Mouse (Mus musculus): ENCODE results near the gene Proser2.

The Proser2 gene

GRCm38 (mm10) chr2:6129555-6130355 lies at the start of gene Proser2:
Gene Proser2 (minus strand): TSS chr2:6130211.
- in situ Hi-C loops (cut with MboI, MseI), result no loop called here

- in situ Hi-C loops (cut with MboI, MseI), result no loop called here
These were observed 49.7 kb upstream of the Proser2 start for GRCm38 (mm10) chr2:6179749-6180117.

- in situ Hi-C loops (cut with MboI, MseI), result no loop called here
These were observed 49.1 kb upstream of the Proser2 start for GRCm38 (mm10) chr2:6178901-6179748.

- in situ Hi-C loops (cut with MboI, MseI), result no loop called here
These were observed 43.0 kb upstream of the Proser2 start for GRCm38 (mm10) chr2:6173013-6173412.

GRCm38 (mm10) chr2:6168560-6168959 lies 38.5 kb upstream of the Proser2 start:
- in situ Hi-C loops (cut with MboI, MseI), result loop anchor here (5.0 kb wide), 1 partner anchor 171 kb away; no protein-coding TSS in a partner anchor

GRCm38 (mm10) chr2:6167843-6168558 lies 38.0 kb upstream of the Proser2 start:
- in situ Hi-C loops (cut with MboI, MseI), result loop anchor here (5.0 kb wide), 1 partner anchor 171 kb away; no protein-coding TSS in a partner anchor

GRCm38 (mm10) chr2:6165771-6166170 lies 35.8 kb upstream of the Proser2 start:
- in situ Hi-C loops (cut with MboI, MseI), result loop anchor here (5.0 kb wide), 1 partner anchor 168 kb away; no protein-coding TSS in a partner anchor

- in situ Hi-C loops (cut with MboI, MseI), result loop anchor here (5.0 kb wide), 1 partner anchor 167 kb away; no protein-coding TSS in a partner anchor
These were observed 34.7 kb upstream of the Proser2 start for GRCm38 (mm10) chr2:6164606-6165290.

- in situ Hi-C loops (cut with MboI, MseI), result no loop called here
These were observed 32.5 kb upstream of the Proser2 start for GRCm38 (mm10) chr2:6162366-6163040.

GRCm38 (mm10) chr2:6159735-6160134 lies 29.7 kb upstream of the Proser2 start:
- in situ Hi-C loops (cut with MboI, MseI), result loop anchor here (5.0 kb wide), 1 partner anchor 102 kb away; no protein-coding TSS in a partner anchor

- in situ Hi-C loops (cut with MboI, MseI), result loop anchor here (5.0 kb wide), 1 partner anchor 102 kb away; no protein-coding TSS in a partner anchor
These were observed 29.2 kb upstream of the Proser2 start for GRCm38 (mm10) chr2:6159219-6159618.

GRCm38 (mm10) chr2:6157635-6158034 lies 27.6 kb upstream of the Proser2 start:
- in situ Hi-C loops (cut with MboI, MseI), result loop anchor here (5.0 kb wide), 1 partner anchor 100 kb away; no protein-coding TSS in a partner anchor

- in situ Hi-C loops (cut with MboI, MseI), result loop anchor here (5.0 kb wide), 1 partner anchor 100 kb away; no protein-coding TSS in a partner anchor
These were observed 27.2 kb upstream of the Proser2 start for GRCm38 (mm10) chr2:6157208-6157607.

GRCm38 (mm10) chr2:6149801-6150200 lies 19.8 kb upstream of the Proser2 start:
- in situ Hi-C loops (cut with MboI, MseI), result no loop called here

GRCm38 (mm10) chr2:6146901-6147300 lies 16.9 kb upstream of the Proser2 start:
- in situ Hi-C loops (cut with MboI, MseI), result no loop called here

GRCm38 (mm10) chr2:6146257-6146656 lies 16.2 kb upstream of the Proser2 start:
- in situ Hi-C loops (cut with MboI, MseI), result no loop called here

GRCm38 (mm10) chr2:6145611-6146010 lies 15.6 kb upstream of the Proser2 start:
- in situ Hi-C loops (cut with MboI, MseI), result no loop called here

- in situ Hi-C loops (cut with MboI, MseI), result no loop called here
These were observed 13.1 kb upstream of the Proser2 start for GRCm38 (mm10) chr2:6142915-6143654.

- in situ Hi-C loops (cut with MboI, MseI), result no loop called here
These were observed 10.7 kb upstream of the Proser2 start for GRCm38 (mm10) chr2:6140572-6141161.
